28 mouse cellular contexts compared by ENCODE assay signal in genomic region chr5:97831421-97831820, GRCm38 (mm10).
DNase-seq lines count a peak whose midpoint lies in the region; ATAC-seq and TF ChIP-seq lines count a peak whose summit lies in the region.
"Had no signal": no experiment of that assay in that cellular context is flagged by ENCODE, and none has a peak within 500 bp of the region (broad histone marks: within the 10 kb centered on the region; RNA-seq: fewer than 3 reads in every experiment).

No protein-coding gene starts in this region.

- H3K9ac ChIP-seq in embryonic facial prominence, embryonic 14.5 days (ENCODE audit: low read depth, low read length) = no peak overlapping the region
- H3K9ac ChIP-seq: kidney, embryonic 15.5 days; limb, embryonic 15.5 days; liver, embryonic 13.5 days; stomach, embryonic 15.5 days had no signal

- TF ChIP-seq CTCF in layer of hippocampus, adult 2 months (conservative IDR thresholded peaks at IDR 0.05) = no peak

- no peak overlapping the region for H3K4me2 ChIP-seq in embryonic facial prominence, embryonic 14.5 days (ENCODE audit: low read depth, low read length)
- H3K4me2 ChIP-seq: heart, embryonic 11.5 days; kidney, embryonic 15.5 days; limb, embryonic 15.5 days; liver, embryonic 13.5 days; stomach, embryonic 15.5 days had no signal

- no peak overlapping the region for H3K4me3 ChIP-seq in embryonic facial prominence, embryonic 14.5 days (ENCODE audit: low read depth, low read length)
- no peak overlapping the region for H3K4me3 ChIP-seq in embryonic facial prominence, embryonic 10.5 days
- no peak overlapping the region for H3K4me3 ChIP-seq in layer of hippocampus, adult 2 months
- H3K4me3 ChIP-seq: hindbrain, embryonic 10.5 days; kidney, embryonic 15.5 days; left cerebral cortex, adult 2 months; limb, embryonic 15.5 days; liver, embryonic 13.5 days; stomach, embryonic 15.5 days had no signal

- 46% methylated on average over 1 of the region's 1 CpGs for WGBS in embryonic facial prominence, embryonic 14.5 days
- WGBS in embryonic facial prominence, embryonic 10.5 days = 84% methylated on average over 1 of the region's 1 CpGs

- no peaks in the 10 kb centered on the region for H3K9me3 ChIP-seq in embryonic facial prominence, embryonic 14.5 days (ENCODE audit: control insufficient read depth, low read length)
- H3K9me3 ChIP-seq in embryonic facial prominence, embryonic 10.5 days = no peaks in the 10 kb centered on the region
- H3K9me3 ChIP-seq: hindbrain, embryonic 10.5 days; kidney, embryonic 15.5 days; limb, embryonic 15.5 days; liver, embryonic 13.5 days; stomach, embryonic 15.5 days had no signal

- no peak for ATAC-seq in embryonic facial prominence, embryonic 14.5 days (ENCODE audit: low read depth)
- ATAC-seq: forebrain, embryonic 16.5 days; hindbrain, embryonic 16.5 days had no signal

- no peak overlapping the region for H3K27ac ChIP-seq in embryonic facial prominence, embryonic 14.5 days (replicated peaks; ENCODE audit: low read depth, low read length)
- no peak overlapping the region for H3K27ac ChIP-seq in embryonic facial prominence, embryonic 10.5 days (replicated peaks)
- H3K27ac ChIP-seq in layer of hippocampus, adult 2 months = peak overlapping the region; percentile 73
- H3K27ac ChIP-seq: hindbrain, embryonic 10.5 days; kidney, embryonic 15.5 days; left cerebral cortex, adult 2 months; limb, embryonic 15.5 days; liver, embryonic 13.5 days; stomach, embryonic 15.5 days had no signal

- H3K27me3 ChIP-seq in embryonic facial prominence, embryonic 14.5 days (replicated peaks; ENCODE audit: control insufficient read depth, insufficient read depth, low read length) = no peaks in the 10 kb centered on the region
- H3K27me3 ChIP-seq in embryonic facial prominence, embryonic 10.5 days (replicated peaks; ENCODE audit: low read depth, poor library complexity, severe bottlenecking) = no peaks in the 10 kb centered on the region
- H3K27me3 ChIP-seq: kidney, embryonic 15.5 days; limb, embryonic 15.5 days; liver, embryonic 13.5 days; stomach, embryonic 15.5 days had no signal

- H3K36me3 ChIP-seq in embryonic facial prominence, embryonic 14.5 days (ENCODE audit: control insufficient read depth, insufficient read depth, low read length) = no peaks in the 10 kb centered on the region
- H3K36me3 ChIP-seq in embryonic facial prominence, embryonic 10.5 days (replicated peaks) = no peaks in the 10 kb centered on the region
- H3K36me3 ChIP-seq: G1E; hindbrain, embryonic 10.5 days; kidney, embryonic 15.5 days; limb, embryonic 15.5 days; liver, embryonic 13.5 days; stomach, embryonic 15.5 days had no signal

- peaks cover 6% of the 10 kb centered on the region for H3K4me1 ChIP-seq in embryonic facial prominence, embryonic 14.5 days (ENCODE audit: control insufficient read depth, insufficient read depth, low read length)
- peaks cover 3% of the 10 kb centered on the region; the same call in 1 of the 2 replicates for H3K4me1 ChIP-seq in embryonic facial prominence, embryonic 10.5 days
- H3K4me1 ChIP-seq: hindbrain, embryonic 10.5 days; kidney, embryonic 15.5 days; liver, embryonic 13.5 days; stomach, embryonic 15.5 days had no signal

- peak; percentile 54 for DNase-seq in embryonic facial prominence, embryonic 14.5 days (ENCODE audit: low spot score)
- DNase-seq in embryonic facial prominence, embryonic 10.5 days (ENCODE audit: low spot score) = no peak
- peak; percentile 18 to 28 for DNase-seq in layer of hippocampus, adult 2 months (ENCODE audit: low spot score in 2 of 2)
- DNase-seq in layer of hippocampus, postnatal 36 days = no peak
- peak; percentile 45 for DNase-seq in NIH3T3 (ENCODE audit: low read depth)
- peak; percentile 73 for DNase-seq in skeletal muscle tissue, adult 2 months (ENCODE audit: low read depth, low spot score)
- DNase-seq in ovary, postnatal 14 days (ENCODE audit: low spot score) = no peak
- DNase-seq: adrenal gland, postnatal 25 days; cerebellum, adult 18-20 months; cerebellum, postnatal 14 days; gastrocnemius, postnatal 36 days; kidney, adult 18-20 months; kidney, postnatal 25 days; liver, embryonic 13.5 days; lung, adult 18-20 months; lung, postnatal 14 days; midbrain, embryonic 14.5 days; retina, postnatal 1 day; right cerebral cortex, postnatal 14 days had no signal

Comparison
In these comparisons a context has a peak if more than half of its experiments do, and no peak if none do; other contexts are left out.
1. DNase-seq: peak in embryonic facial prominence, embryonic 14.5 days (single experiment), layer of hippocampus, adult 2 months (2 of 2), NIH3T3 (single experiment) and skeletal muscle tissue, adult 2 months (single experiment); none in embryonic facial prominence, embryonic 10.5 days (single experiment), layer of hippocampus, postnatal 36 days (0 of 2) and ovary, postnatal 14 days (single experiment).